Mouse (Mus musculus) T-helper 17 cell (primary cell): ENCODE results near the gene Gzmb.
"Not testable (repeated sequence)": the region's sequence is repeated elsewhere in the genome, so short reads cannot be mapped to it uniquely, and the experiment has no call there.

Experiments
- in situ Hi-C, 2 experiments: fragments of 300-600 bp; cut with MboI, MseI; formaldehyde crosslinking; loops; 1 replicate in 1 of 2; 2 replicates in 1 of 2; pipeline ENCODE4 v1.15.1; 2025; ENCODE audit warnings: high pct_unique_total_duplicates in 2 of 2

Gzmb gene

GRCm38 (mm10) chr14:56262153-56262552, at the start of gene Gzmb:
TSS of gene Gzmb (minus strand) at chr14:56262260.
- in situ Hi-C loops: no loop called here

- in situ Hi-C loops: loop anchor here in 1 of 2 experiments (5.0 kb wide), 1 partner anchor 40 kb away; no protein-coding TSS in a partner anchor
These were observed 49.7 kb upstream of the Gzmb start for GRCm38 (mm10) chr14:56311801-56312200.

GRCm38 (mm10) chr14:56310238-56310637, 48.2 kb upstream of the Gzmb start:
- in situ Hi-C loops: loop anchor here in 1 of 2 experiments (5.0 kb wide), 1 partner anchor 42 kb away; no protein-coding TSS in a partner anchor

- in situ Hi-C loops: no loop called here
These were observed 42.1 kb upstream of the Gzmb start for GRCm38 (mm10) chr14:56304149-56304548.

- in situ Hi-C loops: no loop called here
These were observed 41.5 kb upstream of the Gzmb start for GRCm38 (mm10) chr14:56303506-56304025.

- in situ Hi-C loops: no loop called here
These were observed 40.0 kb upstream of the Gzmb start for GRCm38 (mm10) chr14:56302091-56302490.

GRCm38 (mm10) chr14:56296786-56297185, 34.7 kb upstream of the Gzmb start:
- in situ Hi-C loops: no loop called here

GRCm38 (mm10) chr14:56296106-56296505, 34.0 kb upstream of the Gzmb start:
- in situ Hi-C loops: no loop called here

- in situ Hi-C loops: no loop called here
These were observed 31.1 kb upstream of the Gzmb start for GRCm38 (mm10) chr14:56293146-56293545.

GRCm38 (mm10) chr14:56288651-56289050, 26.6 kb upstream of the Gzmb start:
- in situ Hi-C loops: no loop called here

GRCm38 (mm10) chr14:56287806-56288205, 25.7 kb upstream of the Gzmb start:
- in situ Hi-C loops: no loop called here

- in situ Hi-C loops: no loop called here
These were observed 22.6 kb upstream of the Gzmb start for GRCm38 (mm10) chr14:56284356-56285325.

- in situ Hi-C loops: no loop called here
These were observed 21.8 kb upstream of the Gzmb start for GRCm38 (mm10) chr14:56283816-56284215.

GRCm38 (mm10) chr14:56281090-56281489, 19.0 kb upstream of the Gzmb start:
- in situ Hi-C loops: no loop called here

- in situ Hi-C loops: not testable (repeated sequence)
These were observed 16.6 kb upstream of the Gzmb start for GRCm38 (mm10) chr14:56278691-56279090.

GRCm38 (mm10) chr14:56276096-56276495, 14.0 kb upstream of the Gzmb start:
- in situ Hi-C loops: not testable (repeated sequence)

- in situ Hi-C loops: no loop called here
These were observed 4.0 kb upstream of the Gzmb start for GRCm38 (mm10) chr14:56266109-56266508.

- in situ Hi-C loops: no loop called here
These were observed 21.7 kb downstream of the Gzmb start for GRCm38 (mm10) chr14:56240409-56240808.

GRCm38 (mm10) chr14:56234556-56234955, 27.5 kb downstream of the Gzmb start, which contains the start of gene Gzmc:
TSS of gene Gzmc (minus strand) at chr14:56234656.
- in situ Hi-C loops: loop anchor here in 1 of 2 experiments (5.0 kb wide), 1 partner anchor 67 kb away; no protein-coding TSS in a partner anchor

GRCm38 (mm10) chr14:56211317-56211716, 50.7 kb downstream of the Gzmb start, which contains the start of gene Gzmf:
TSS of gene Gzmf (minus strand) at chr14:56211417.
- in situ Hi-C loops: no loop called here
